Mouse (Mus musculus) CD8-positive naive resting alpha-beta T cell, adult 2 months (primary cell): ENCODE data around the gene Efna5.

Experiments used
- DNase-seq, 2 experiments: peaks; one replicate each; pipeline ENCODE4 v3.0.0; 2022; ENCODE audit warnings: low read depth in 2 of 2, low spot score in 2 of 2

Efna5 gene

GRCm38 (mm10) chr17:62789291-62790290, 91.5 kb downstream of the Efna5 start:
- DNase-seq: no peak

DNA sequence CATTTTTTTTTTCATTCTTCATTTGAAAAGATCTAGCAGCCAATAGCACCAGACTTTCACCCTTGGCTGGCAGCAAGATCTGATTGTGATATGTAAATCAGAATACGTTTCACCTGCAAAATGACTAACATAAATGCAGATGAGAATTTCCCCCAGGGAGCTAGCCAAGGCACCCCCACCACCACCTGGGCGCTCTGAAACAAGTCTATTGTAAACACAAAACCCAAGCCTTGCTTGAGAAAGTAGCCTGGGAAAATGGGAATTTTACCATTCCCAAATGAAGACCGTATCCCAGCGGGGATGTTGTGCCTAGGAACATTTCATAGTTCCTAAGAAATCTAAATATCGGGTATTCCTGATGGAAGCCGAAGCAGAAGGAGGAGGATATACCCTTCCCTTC, 92.3 kb downstream of the Efna5 start:
- no peak for DNase-seq

GRCm38 (mm10) chr17:62787855-62788254, 93.3 kb downstream of the Efna5 start:
- no peak for DNase-seq

DNA sequence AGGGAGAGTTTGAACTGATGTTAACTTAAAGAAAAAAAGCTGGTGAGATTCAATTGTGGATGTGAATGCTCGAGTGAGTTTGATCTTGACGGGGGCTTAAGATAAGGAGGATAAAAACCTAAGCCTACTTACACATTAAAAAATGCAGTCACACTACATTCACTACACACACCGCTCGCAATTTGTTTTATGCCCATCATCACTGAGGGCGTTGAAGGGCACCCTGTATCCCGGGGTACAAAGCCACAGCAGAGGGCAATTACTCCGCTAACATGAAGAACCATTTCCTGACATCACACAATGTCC, 94.6 kb downstream of the Efna5 start:
- no peak for DNase-seq

GRCm38 (mm10) chr17:62785781-62786601, 95.1 kb downstream of the Efna5 start:
- DNase-seq: no peak

DNA sequence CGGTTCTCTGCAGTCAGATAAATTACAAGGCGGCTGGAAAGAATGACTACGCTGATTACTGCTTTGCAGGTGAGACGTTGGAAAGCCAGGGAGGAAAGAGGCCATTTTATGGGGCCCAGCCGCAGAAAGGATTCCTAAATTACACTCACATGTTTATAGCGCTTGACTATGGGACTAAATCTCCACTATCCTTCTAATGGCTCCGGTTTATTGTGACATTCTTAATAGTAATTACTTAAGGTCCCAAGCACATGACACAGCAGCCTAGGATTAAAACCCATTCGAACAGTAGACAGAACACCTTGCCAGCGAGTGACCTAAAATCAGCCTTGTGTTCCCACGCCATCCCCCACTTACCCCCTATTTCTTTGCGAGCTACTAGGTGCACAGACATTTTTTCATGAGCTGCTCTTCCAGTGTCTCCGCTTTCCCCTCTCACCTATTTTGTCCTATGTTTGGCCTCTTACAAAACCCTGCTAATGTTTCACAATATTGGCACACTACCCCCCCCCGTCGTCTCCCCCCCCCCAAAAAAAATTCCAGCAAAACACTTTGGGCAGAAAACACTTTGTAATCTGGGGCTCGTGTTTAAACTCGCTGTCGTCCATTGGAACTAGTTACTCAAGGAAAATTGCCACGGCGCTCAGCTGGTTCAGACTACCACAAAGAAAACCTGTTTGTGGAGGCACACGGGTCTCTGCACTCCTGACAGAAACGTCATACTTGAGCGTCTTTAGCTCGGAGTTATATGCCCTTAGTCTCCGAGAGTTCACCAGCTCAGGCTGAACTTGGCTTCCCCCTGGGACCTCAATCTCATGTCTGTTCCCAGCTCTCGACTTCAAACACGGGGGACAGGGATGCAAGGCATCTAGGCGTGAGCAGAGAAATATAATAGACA, 96.6 kb downstream of the Efna5 start:
- no peak for DNase-seq

GRCm38 (mm10) chr17:62783524-62784273, 97.4 kb downstream of the Efna5 start:
- DNase-seq: peak; percentile 36 to 46

DNA sequence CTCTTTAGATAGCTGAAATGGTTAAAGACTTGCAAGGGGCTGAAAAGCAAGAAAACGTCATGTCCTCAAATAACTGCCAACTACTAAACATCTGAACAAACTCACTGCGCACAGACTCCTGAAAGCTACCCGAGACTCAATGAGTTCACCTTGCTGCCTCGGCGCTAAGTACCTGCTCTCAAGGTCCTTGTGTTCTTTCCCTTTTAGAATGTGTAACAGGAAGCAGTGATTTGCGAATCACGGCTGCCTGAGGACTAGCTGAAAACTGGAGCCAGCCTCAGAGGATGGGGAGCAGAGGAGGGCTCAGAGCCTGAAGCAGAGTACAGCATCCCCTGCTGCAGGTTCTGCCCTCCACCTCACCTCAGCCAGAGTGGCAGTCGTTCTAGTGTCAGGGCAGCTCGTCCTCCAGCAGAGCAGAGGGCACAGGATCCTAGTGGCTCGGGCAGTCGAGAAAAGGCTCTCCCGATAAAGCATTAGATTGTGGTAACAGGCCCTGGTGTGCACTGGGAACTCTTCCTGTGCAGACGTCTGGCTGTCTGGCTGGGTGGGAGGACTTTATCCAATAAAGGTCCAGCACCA, 98.2 kb downstream of the Efna5 start:
- DNase-seq: no peak

DNA sequence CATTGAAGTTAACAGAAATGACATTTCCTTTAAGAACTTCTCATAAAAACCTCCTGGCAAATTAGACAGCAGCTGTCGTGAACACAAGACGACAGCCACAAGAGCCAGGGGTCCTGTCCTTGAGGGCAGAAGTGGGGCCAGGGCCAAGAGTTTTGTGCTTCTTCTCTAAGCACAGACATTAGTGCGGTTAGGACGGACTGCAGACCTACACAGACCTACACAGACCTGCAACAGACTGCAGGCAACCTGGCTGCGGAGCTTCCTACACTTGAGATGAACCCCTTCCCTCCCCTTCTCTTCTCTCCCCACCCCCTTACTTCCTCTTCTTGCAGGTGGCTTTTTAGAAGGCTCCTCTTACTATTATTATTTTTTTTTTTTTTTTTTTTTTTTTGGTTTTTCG, 100.0 kb downstream of the Efna5 start:
- DNase-seq: no peak

- DNase-seq: no peak
Measured at GRCm38 (mm10) chr17:62777858-62778564, 103.1 kb downstream of the Efna5 start.

DNA sequence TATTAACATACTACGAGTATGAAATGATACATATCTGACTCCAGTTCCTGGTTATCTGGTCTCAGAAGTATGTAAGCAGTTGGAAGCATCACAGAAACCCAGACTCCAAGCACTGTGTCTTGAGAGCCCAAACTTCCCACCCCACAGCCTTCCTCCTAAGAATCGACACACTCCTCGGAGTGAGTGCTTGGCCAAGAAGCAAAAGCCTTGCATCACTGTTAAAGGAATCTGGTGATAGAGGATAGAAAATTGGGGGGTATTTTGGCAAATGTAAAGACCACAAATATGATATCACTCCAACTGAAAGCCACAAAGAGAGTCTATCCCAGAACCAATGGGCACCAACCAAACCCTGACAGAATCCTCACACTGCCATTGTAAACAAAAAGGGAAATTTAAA, 104.4 kb downstream of the Efna5 start:
- DNase-seq: no peak

DNA sequence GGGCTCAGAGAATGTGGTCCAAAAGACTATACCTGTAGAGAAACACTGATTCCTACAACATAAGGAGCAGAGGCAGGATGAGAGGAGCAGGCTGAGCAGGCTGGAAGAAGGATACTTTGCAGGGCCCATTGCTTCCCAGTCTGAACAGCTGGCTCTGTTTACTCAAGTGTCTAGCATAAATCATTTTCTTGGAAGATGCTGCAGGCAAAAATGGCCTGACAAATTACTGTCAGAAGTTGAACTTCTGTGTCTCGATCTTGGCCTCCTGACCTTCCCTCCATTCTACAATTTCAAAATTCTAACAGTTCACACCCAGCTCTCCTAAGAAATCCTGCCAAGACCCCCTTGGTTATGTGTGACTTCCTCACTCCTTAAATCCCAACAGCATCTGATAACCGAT, 105.1 kb downstream of the Efna5 start:
- no peak for DNase-seq

- no peak for DNase-seq
Measured at GRCm38 (mm10) chr17:62775401-62775800, 105.7 kb downstream of the Efna5 start.

GRCm38 (mm10) chr17:62774749-62775148, 106.4 kb downstream of the Efna5 start:
- DNase-seq: no peak

- no peak for DNase-seq
Measured at GRCm38 (mm10) chr17:62766705-62767104, 114.4 kb downstream of the Efna5 start.

- no peak for DNase-seq
Measured at GRCm38 (mm10) chr17:62765165-62765564, 116.0 kb downstream of the Efna5 start.

GRCm38 (mm10) chr17:62756951-62757350, 124.2 kb downstream of the Efna5 start:
- DNase-seq: no peak

GRCm38 (mm10) chr17:62755635-62756034, 125.5 kb downstream of the Efna5 start:
- no peak for DNase-seq

GRCm38 (mm10) chr17:62754638-62755037, 126.5 kb downstream of the Efna5 start:
- DNase-seq: no peak
